Mouse (Mus musculus) liver, adult (tissue): ENCODE results near the gene Cyct.

Experiments used
- GATA4 ChIP-seq: IDR thresholded peaks from 2 replicates; pipeline ENCODE4 v1.6.1; 2014; ENCODE audit warnings: mild to moderate bottlenecking, low read length; ENCODE audit not compliant: insufficient replicate concordance

Cyct gene

GRCm38 (mm10) chr2:76367188-76367922, 7.1 kb upstream of the Cyct start:
- TF ChIP-seq GATA4 = no peak

GRCm38 (mm10) chr2:76365811-76366210, 5.6 kb upstream of the Cyct start:
- TF ChIP-seq GATA4 = no peak

- TF ChIP-seq GATA4 = no peak
These were observed 1.9 kb upstream of the Cyct start for GRCm38 (mm10) chr2:76362111-76362510.

GRCm38 (mm10) chr2:76347839-76348238, 12.4 kb downstream of the Cyct start:
- no peak for TF ChIP-seq GATA4

GRCm38 (mm10) chr2:76342146-76342545, 18.1 kb downstream of the Cyct start:
- TF ChIP-seq GATA4 = no peak

- no peak for TF ChIP-seq GATA4
These were observed 21.8 kb downstream of the Cyct start, which contains the start of gene Pde11a for GRCm38 (mm10) chr2:76338215-76339156. Gene Pde11a, minus strand, starts transcription at chr2:76338774.

GRCm38 (mm10) chr2:76334596-76334995, 25.7 kb downstream of the Cyct start:
- TF ChIP-seq GATA4 = no peak

- TF ChIP-seq GATA4 = no peak
These were observed 28.0 kb downstream of the Cyct start for GRCm38 (mm10) chr2:76332161-76332805.

- TF ChIP-seq GATA4 = no peak
These were observed 30.2 kb downstream of the Cyct start for GRCm38 (mm10) chr2:76330081-76330480.

- TF ChIP-seq GATA4 = no peak
These were observed 34.1 kb downstream of the Cyct start for GRCm38 (mm10) chr2:76326161-76326560.

- no peak for TF ChIP-seq GATA4
These were observed 35.8 kb downstream of the Cyct start for GRCm38 (mm10) chr2:76324463-76324862.

GRCm38 (mm10) chr2:76323185-76323875, 36.9 kb downstream of the Cyct start:
- no peak for TF ChIP-seq GATA4

- TF ChIP-seq GATA4 = no peak
These were observed 39.9 kb downstream of the Cyct start for GRCm38 (mm10) chr2:76320336-76320735.

GRCm38 (mm10) chr2:76319231-76319630, 41.0 kb downstream of the Cyct start:
- no peak for TF ChIP-seq GATA4
